Mouse (Mus musculus): Measurements from ENCODE around the gene Tbca. TPM values are rescaled to one million over a fixed set of nuclear protein-coding genes. Genes with fewer than 3 reads are reported as not detected.

Gene Tbca
- polyA plus RNA-seq, 1 experiment from 2014 or later: 257 TPM

GRCm38 (mm10) chr13:94877991-94878745 lies 89.5 kb downstream of the Tbca start:
- Histone ChIP-seq H3K27ac (ENCODE audit: low read depth, low read length) (no peak overlapping the region), H3K36me3 (ENCODE audit: control insufficient read depth, insufficient read depth, low read length) (no peaks in the 10 kb centered on the region), H3K4me2 (ENCODE audit: low read depth, low read length, severe bottlenecking) (no peak overlapping the region), H3K9ac (ENCODE audit: low read length) (no peak overlapping the region), H3K9me3 (ENCODE audit: control insufficient read depth, low read length) (no peaks in the 10 kb centered on the region), H3K4me3 (ENCODE audit: low read depth, low read length) (no peak overlapping the region), H3K27me3 (ENCODE audit: control insufficient read depth, insufficient read depth, low read length) (peaks cover 82% of the 10 kb centered on the region), H3K4me1 (replicated peaks; ENCODE audit: control insufficient read depth, insufficient read depth, low read length) (peaks cover 13% of the 10 kb centered on the region)
- WGBS: 11% methylated on average over 10 of the region's 10 CpGs
- DNase-seq (ENCODE audit: low spot score) (peak; percentile 31), ATAC-seq (replicated peaks; ENCODE audit: low FRiP score) (no peak)

GRCm38 (mm10) chr13:94881201-94881600 lies 92.5 kb downstream of the Tbca start:
- Histone ChIP-seq H3K9ac (ENCODE audit: low read length) (no peak overlapping the region), H3K4me1 (replicated peaks; ENCODE audit: control insufficient read depth, insufficient read depth, low read length) (peaks cover 17% of the 10 kb centered on the region), H3K27me3 (ENCODE audit: control insufficient read depth, insufficient read depth, low read length) (peaks cover 88% of the 10 kb centered on the region), H3K27ac (ENCODE audit: low read depth, low read length) (no peak overlapping the region), H3K9me3 (ENCODE audit: control insufficient read depth, low read length) (no peaks in the 10 kb centered on the region), H3K4me3 (ENCODE audit: low read depth, low read length) (no peak overlapping the region), H3K4me2 (ENCODE audit: low read depth, low read length, severe bottlenecking) (no peak overlapping the region), H3K36me3 (ENCODE audit: control insufficient read depth, insufficient read depth, low read length) (no peaks in the 10 kb centered on the region)
- whole genome bisulfite sequencing: 3% methylated on average over 3 of the region's 3 CpGs
- DNase-seq (ENCODE audit: low spot score) (no peak), ATAC-seq (replicated peaks; ENCODE audit: low FRiP score) (no peak)

DNA sequence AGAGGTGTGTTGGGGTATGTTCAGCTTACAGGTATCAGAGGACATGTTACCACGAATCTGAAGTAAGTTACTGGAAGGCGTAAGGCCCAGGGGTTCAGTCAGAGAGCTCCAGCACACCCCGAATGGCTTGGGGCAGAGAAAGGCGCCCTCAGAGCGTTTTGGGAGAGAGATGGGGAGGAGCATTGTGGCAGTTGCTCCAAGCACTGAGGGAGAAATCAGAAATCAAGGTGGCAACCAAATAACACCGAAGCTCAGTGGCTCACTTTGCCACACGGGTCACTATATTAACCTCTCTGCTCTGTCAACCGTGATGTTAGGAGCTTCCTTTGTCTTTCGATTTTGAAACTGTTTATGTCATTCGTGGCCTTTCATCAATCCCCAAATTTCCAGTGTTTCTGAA lies 93.5 kb downstream of the Tbca start:
- H3K27ac ChIP-seq (ENCODE audit: low read depth, low read length): no peak overlapping the region
- ATAC-seq (replicated peaks; ENCODE audit: low FRiP score) (no peak), DNase-seq (ENCODE audit: low spot score) (no peak)
- H3K27me3 ChIP-seq (ENCODE audit: control insufficient read depth, insufficient read depth, low read length): peaks cover 83% of the 10 kb centered on the region
- no peaks in the 10 kb centered on the region for H3K36me3 ChIP-seq (ENCODE audit: control insufficient read depth, insufficient read depth, low read length)
- no peak overlapping the region for H3K4me2 ChIP-seq (ENCODE audit: low read depth, low read length, severe bottlenecking)
- H3K9ac ChIP-seq (ENCODE audit: low read length): no peak overlapping the region
- under 1% methylated on average over 10 of the region's 10 CpGs for WGBS
- peaks cover 17% of the 10 kb centered on the region for H3K4me1 ChIP-seq (replicated peaks; ENCODE audit: control insufficient read depth, insufficient read depth, low read length)
- no peaks in the 10 kb centered on the region for H3K9me3 ChIP-seq (ENCODE audit: control insufficient read depth, low read length)
- no peak overlapping the region for H3K4me3 ChIP-seq (ENCODE audit: low read depth, low read length)

GRCm38 (mm10) chr13:94882711-94883145 lies 94.0 kb downstream of the Tbca start:
- Histone ChIP-seq H3K9ac (ENCODE audit: low read length) (no peak overlapping the region), H3K36me3 (ENCODE audit: control insufficient read depth, insufficient read depth, low read length) (no peaks in the 10 kb centered on the region), H3K4me3 (ENCODE audit: low read depth, low read length) (peak overlapping the region; percentile 34), H3K4me2 (ENCODE audit: low read depth, low read length, severe bottlenecking) (peak overlapping the region; percentile 69), H3K27me3 (ENCODE audit: control insufficient read depth, insufficient read depth, low read length) (peaks cover 82% of the 10 kb centered on the region), H3K27ac (ENCODE audit: low read depth, low read length) (no peak overlapping the region), H3K4me1 (replicated peaks; ENCODE audit: control insufficient read depth, insufficient read depth, low read length) (peaks cover 17% of the 10 kb centered on the region), H3K9me3 (ENCODE audit: control insufficient read depth, low read length) (no peaks in the 10 kb centered on the region)
- DNase-seq (ENCODE audit: low spot score) (no peak), ATAC-seq (replicated peaks; ENCODE audit: low FRiP score) (peak; percentile 51; the same call in 1 of the 2 replicates)
- under 1% methylated on average over 31 of the region's 37 CpGs for WGBS

DNA sequence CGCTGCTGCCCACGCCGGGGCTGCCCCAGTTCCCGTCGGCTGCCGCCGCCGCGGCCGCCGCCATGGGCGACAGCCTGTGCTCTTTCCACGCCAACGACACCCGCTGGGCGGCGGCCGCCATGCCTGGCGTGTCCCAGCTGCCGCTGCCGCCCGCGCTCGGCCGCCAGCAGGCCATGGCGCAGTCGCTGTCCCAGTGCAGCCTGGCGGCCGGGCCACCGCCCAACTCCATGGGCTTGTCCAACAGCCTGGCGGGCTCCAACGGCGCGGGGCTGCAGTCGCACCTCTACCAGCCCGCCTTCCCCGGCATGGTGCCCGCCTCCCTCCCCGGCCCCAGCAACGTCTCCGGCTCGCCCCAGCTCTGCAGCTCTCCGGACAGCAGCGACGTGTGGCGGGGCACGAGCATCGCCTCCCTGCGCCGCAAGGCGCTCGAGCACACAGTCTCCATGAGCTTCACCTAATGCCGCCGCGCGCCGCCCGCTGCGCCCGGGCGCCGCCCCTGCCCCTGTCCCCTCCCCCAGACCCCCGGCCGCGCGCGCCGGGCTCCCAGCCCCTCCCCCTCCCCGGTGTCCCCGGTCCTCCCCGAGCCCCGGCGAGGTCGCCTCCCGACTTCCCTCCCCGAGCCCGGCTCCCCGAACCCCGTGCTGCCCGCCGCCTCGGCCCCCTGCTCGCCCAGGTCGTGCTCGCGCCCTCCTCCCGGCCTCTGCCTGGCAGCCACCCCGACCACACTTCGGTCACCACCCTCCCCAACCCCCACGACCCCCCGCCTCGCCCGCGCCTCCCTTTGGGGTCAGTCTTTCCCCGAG lies 94.7 kb downstream of the Tbca start:
- H3K27ac ChIP-seq (ENCODE audit: low read depth, low read length): no peak overlapping the region

GRCm38 (mm10) chr13:94883966-94884960 lies 95.6 kb downstream of the Tbca start:
- Histone ChIP-seq H3K27me3 (ENCODE audit: control insufficient read depth, insufficient read depth, low read length) (peaks cover 86% of the 10 kb centered on the region), H3K4me1 (replicated peaks; ENCODE audit: control insufficient read depth, insufficient read depth, low read length) (peaks cover 17% of the 10 kb centered on the region), H3K27ac (ENCODE audit: low read depth, low read length) (no peak overlapping the region), H3K36me3 (ENCODE audit: control insufficient read depth, insufficient read depth, low read length) (no peaks in the 10 kb centered on the region), H3K9me3 (ENCODE audit: control insufficient read depth, low read length) (no peaks in the 10 kb centered on the region), H3K4me2 (ENCODE audit: low read depth, low read length, severe bottlenecking) (peak overlapping the region; percentile 69), H3K4me3 (ENCODE audit: low read depth, low read length) (peak overlapping the region; percentile 34), H3K9ac (ENCODE audit: low read length) (no peak overlapping the region; the same call in 1 of the 2 replicates)
- 2% methylated on average over 36 of the region's 36 CpGs for WGBS
- DNase-seq (ENCODE audit: low spot score) (peak; percentile 65), ATAC-seq (replicated peaks; ENCODE audit: low FRiP score) (no peak)

More for the DNA sequence above, 94.7 kb downstream of the Tbca start:
- H3K4me2 ChIP-seq (ENCODE audit: low read depth, low read length, severe bottlenecking): peak overlapping the region; percentile 69
- H3K9ac ChIP-seq (ENCODE audit: low read length): peak overlapping the region; percentile 16; the same call in 1 of the 2 replicates
- H3K9me3 ChIP-seq (ENCODE audit: control insufficient read depth, low read length): no peaks in the 10 kb centered on the region
- DNase-seq (ENCODE audit: low spot score): peak; percentile 80
- peaks cover 81% of the 10 kb centered on the region for H3K27me3 ChIP-seq (ENCODE audit: control insufficient read depth, insufficient read depth, low read length)
- H3K36me3 ChIP-seq (ENCODE audit: control insufficient read depth, insufficient read depth, low read length): no peaks in the 10 kb centered on the region
- under 1% methylated on average over 82 of the region's 95 CpGs for WGBS
- peak; percentile 67 for ATAC-seq (replicated peaks; ENCODE audit: low FRiP score)
- peak overlapping the region; percentile 34 for H3K4me3 ChIP-seq (ENCODE audit: low read depth, low read length)
- peaks cover 17% of the 10 kb centered on the region for H3K4me1 ChIP-seq (replicated peaks; ENCODE audit: control insufficient read depth, insufficient read depth, low read length)

- Histone ChIP-seq H3K27ac (ENCODE audit: low read depth, low read length) (no peak overlapping the region), H3K4me2 (ENCODE audit: low read depth, low read length, severe bottlenecking) (peak overlapping the region; percentile 19; the same call in 1 of the 2 replicates), H3K9ac (ENCODE audit: low read length) (no peak overlapping the region; the same call in 1 of the 2 replicates), H3K4me3 (ENCODE audit: low read depth, low read length) (peak overlapping the region; percentile 10; the same call in 1 of the 2 replicates), H3K9me3 (ENCODE audit: control insufficient read depth, low read length) (no peaks in the 10 kb centered on the region), H3K27me3 (ENCODE audit: control insufficient read depth, insufficient read depth, low read length) (peaks cover 79% of the 10 kb centered on the region), H3K4me1 (replicated peaks; ENCODE audit: control insufficient read depth, insufficient read depth, low read length) (peaks cover 17% of the 10 kb centered on the region), H3K36me3 (ENCODE audit: control insufficient read depth, insufficient read depth, low read length) (no peaks in the 10 kb centered on the region)
- DNase-seq (ENCODE audit: low spot score): peak; percentile 67
- 1% methylated on average over 80 of the region's 81 CpGs for WGBS
- no peak; the same call in 1 of the 2 replicates for ATAC-seq (replicated peaks; ENCODE audit: low FRiP score)
Observed at GRCm38 (mm10) chr13:94885291-94886235, 96.9 kb downstream of the Tbca start.
